Mouse (Mus musculus): ENCODE results near the gene C1rb.

- TF ChIP-seq CTCF (IDR thresholded peaks at IDR 0.05; ENCODE audit: low read depth) (no peak), EP300 (IDR thresholded peaks at IDR 0.05; ENCODE audit: low read depth) (no peak)
These were observed 17.3 kb upstream of the C1rb start for GRCm38 (mm10) chr6:124552766-124553165.

All from liver, postnatal 0 days (tissue).